Mouse (Mus musculus) olfactory bulb, adult 2 months (tissue): ENCODE results near the gene Mnat1.

Experiments used
- CTCF ChIP-seq: fragments of 200-500 bp; IDR thresholded peaks from 2 replicates; pipeline ENCODE4 v1.5.1; 2012; ENCODE audit warnings: low read depth, mild to moderate bottlenecking, low read length, moderate library complexity; ENCODE audit not compliant: insufficient read depth
- POLR2A ChIP-seq: fragments of 200-500 bp; IDR thresholded peaks from 2 replicates; pipeline ENCODE4 v1.6.1; 2012; ENCODE audit warnings: mild to moderate bottlenecking, low read depth, low read length, moderate library complexity; ENCODE audit not compliant: insufficient read depth

- TF ChIP-seq CTCF, result no peak
- TF ChIP-seq POLR2A, result no peak
These were observed 85.0 kb downstream of the Mnat1 start for GRCm38 (mm10) chr12:73208518-73208917.
